Mouse (Mus musculus) left cerebral cortex, postnatal 25 days (tissue): ENCODE data around the gene Speer4c. TPM values are rescaled to one million over a fixed set of nuclear protein-coding genes. Genes with fewer than 3 reads are reported as not detected.
"Not testable (repeated sequence)": the region's sequence is repeated elsewhere in the genome, so short reads cannot be mapped to it uniquely, and the experiment has no call there.

ENCODE experiments used
- DNase-seq, 2 experiments: peaks; one replicate each; pipeline ENCODE4 v3.0.0; 2022; ENCODE audit warnings: low spot score in 2 of 2, mixed read lengths in 1 of 2
- intact Hi-C: fragments of 180-260 bp; cut with DNase I; formaldehyde crosslinking; loops from one replicate; pipeline ENCODE4 v1.15.1; 2025
- total RNA-seq, 2 experiments: library from RNA; stranded (reverse); gene quantifications; 2 replicates each; pipeline ENCODE4 v1.2.3; 2021

Speer4c gene
- not detected for total RNA-seq

GRCm38 (mm10) chr5:15714171-15714570 is at the start of gene Speer4c:
Speer4c (minus strand) TSS chr5:15714271.
- intact Hi-C loops, DNase-seq: not testable (repeated sequence)

- no peak for DNase-seq
- intact Hi-C loops, result no loop called here
These were observed 33.6 kb upstream of the Speer4c start for GRCm38 (mm10) chr5:15747478-15748255.

GRCm38 (mm10) chr5:15734097-15734867 is 20.2 kb upstream of the Speer4c start:
- intact Hi-C loops, result no loop called here
- no peak for DNase-seq

- intact Hi-C loops, result loop anchor here (10.0 kb wide), 1 partner anchor 592 kb away; no protein-coding TSS in a partner anchor
- peak; percentile 17 to 24 for DNase-seq
These were observed 11.2 kb downstream of the Speer4c start for GRCm38 (mm10) chr5:15702891-15703290.

- intact Hi-C loops, DNase-seq: not testable (repeated sequence)
These were observed 16.4 kb downstream of the Speer4c start for GRCm38 (mm10) chr5:15697719-15698118.

- intact Hi-C loops, DNase-seq: not testable (repeated sequence)
These were observed 22.2 kb downstream of the Speer4c start for GRCm38 (mm10) chr5:15691849-15692248.

- not testable (repeated sequence) for DNase-seq
These were observed 23.2 kb downstream of the Speer4c start for GRCm38 (mm10) chr5:15690822-15691221.

GRCm38 (mm10) chr5:15689659-15690213 is 24.3 kb downstream of the Speer4c start:
- DNase-seq, intact Hi-C loops: not testable (repeated sequence)

More at GRCm38 (mm10) chr5:15690822-15691221, 23.2 kb downstream of the Speer4c start:
- intact Hi-C loops, result not testable (repeated sequence)

- DNase-seq, intact Hi-C loops: not testable (repeated sequence)
These were observed 25.0 kb downstream of the Speer4c start for GRCm38 (mm10) chr5:15688874-15689658.

GRCm38 (mm10) chr5:15681301-15682035 is 32.6 kb downstream of the Speer4c start:
- DNase-seq, intact Hi-C loops: not testable (repeated sequence)

- intact Hi-C loops, DNase-seq: not testable (repeated sequence)
These were observed 33.8 kb downstream of the Speer4c start for GRCm38 (mm10) chr5:15679980-15680949.

GRCm38 (mm10) chr5:15678907-15679306 is 35.2 kb downstream of the Speer4c start:
- intact Hi-C loops, DNase-seq: not testable (repeated sequence)

- intact Hi-C loops, DNase-seq: not testable (repeated sequence)
These were observed 36.3 kb downstream of the Speer4c start for GRCm38 (mm10) chr5:15677750-15678149.

- intact Hi-C loops, DNase-seq: not testable (repeated sequence)
These were observed 39.4 kb downstream of the Speer4c start for GRCm38 (mm10) chr5:15674429-15675244.

- DNase-seq, intact Hi-C loops: not testable (repeated sequence)
These were observed 40.1 kb downstream of the Speer4c start for GRCm38 (mm10) chr5:15673989-15674388.

GRCm38 (mm10) chr5:15670789-15671188 is 43.3 kb downstream of the Speer4c start:
- intact Hi-C loops, result not testable (repeated sequence)

GRCm38 (mm10) chr5:15663847-15664246 is 50.2 kb downstream of the Speer4c start:
- DNase-seq, intact Hi-C loops: not testable (repeated sequence)

More at GRCm38 (mm10) chr5:15670789-15671188, 43.3 kb downstream of the Speer4c start:
- not testable (repeated sequence) for DNase-seq
